Mouse (Mus musculus): ENCODE measurements around the gene Ilf3.

DNA sequence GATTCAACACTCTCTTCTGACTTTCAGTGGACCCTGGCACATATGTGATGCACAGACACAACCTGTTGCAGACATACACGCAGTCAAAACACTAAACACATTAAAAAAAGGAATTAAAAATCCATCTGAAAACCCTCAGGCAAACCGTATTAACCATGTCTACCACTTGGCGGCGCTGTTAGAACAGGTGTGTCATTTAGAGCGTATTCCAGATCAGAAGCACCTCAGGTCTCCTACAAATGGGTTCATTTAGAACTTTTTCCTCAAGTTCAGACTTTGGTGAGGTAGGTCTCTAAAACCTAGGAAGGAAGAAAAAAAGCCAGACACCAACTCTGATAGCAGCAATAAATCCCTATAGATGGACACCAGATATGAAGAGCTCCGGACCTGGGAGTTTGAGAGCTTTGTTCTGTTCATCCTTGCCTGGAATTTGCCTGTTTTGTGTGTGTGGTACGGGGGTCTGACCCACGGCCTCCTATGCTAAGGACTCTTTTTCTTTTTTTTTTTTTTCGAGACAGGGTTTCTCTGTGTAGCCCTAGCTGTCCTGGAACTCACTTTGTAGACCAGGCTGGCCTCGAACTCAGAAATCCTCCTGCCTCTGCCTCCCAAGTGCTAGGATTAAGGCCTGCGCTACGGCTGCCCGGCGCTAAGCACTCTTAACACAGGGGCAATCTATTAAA, 990 bp upstream of the Ilf3 start:
- TF ChIP-seq CTCF (IDR thresholded peaks at IDR 0.05; ENCODE audit: control insufficient read depth, insufficient read depth, insufficient replicate concordance, low read depth, low read length) (peak; percentile 34; the same call in 1 of the 2 replicates), POLR2A (IDR thresholded peaks at IDR 0.05; ENCODE audit: control insufficient read depth, low read depth, low read length) (no peak)

Measured in testis, adult 2 months (tissue).